Mouse (Mus musculus): Measurements from ENCODE around the gene Vmn1r128. TPM values are rescaled to one million over a fixed set of nuclear protein-coding genes. Genes with fewer than 3 reads are reported as not detected.
"Not testable (repeated sequence)": the region's sequence is repeated elsewhere in the genome, so short reads cannot be mapped to it uniquely, and the experiment has no call there.

Gene Vmn1r128
- not detected for polyA plus RNA-seq (2017; shearing (Covaris generic))

- not testable (repeated sequence) for ATAC-seq
These were observed at the start of gene Vmn1r128 for GRCm38 (mm10) chr7:21349073-21349472. Gene Vmn1r128, plus strand, starts transcription at chr7:21349373.

- ATAC-seq, result not testable (repeated sequence)
These were observed 47.8 kb upstream of the Vmn1r128 start, which contains the start of gene Vmn1r126 for GRCm38 (mm10) chr7:21301367-21301766. Gene Vmn1r126, minus strand, starts transcription at chr7:21301467.

- not testable (repeated sequence) for ATAC-seq
These were observed 29.4 kb upstream of the Vmn1r128 start, which contains the start of gene Vmn1r127 for GRCm38 (mm10) chr7:21319761-21320160. Gene Vmn1r127, minus strand, starts transcription at chr7:21319861.

GRCm38 (mm10) chr7:21361191-21361590 lies 12.0 kb downstream of the Vmn1r128 start, which contains the start of gene Vmn1r129:
Gene Vmn1r129, minus strand, starts transcription at chr7:21361291.
- ATAC-seq, result not testable (repeated sequence)

Other genes with a start within 250 kb of the Vmn1r128 start
- gene Vmn1r122, start 215.2 kb upstream of the Vmn1r128 start, polyA plus RNA-seq (2017; shearing (Covaris generic)), result not detected
- gene Vmn1r123, start 187.2 kb upstream of the Vmn1r128 start, polyA plus RNA-seq (2017; shearing (Covaris generic)), result not detected
- gene Gm5157, start 158.9 kb upstream of the Vmn1r128 start, polyA plus RNA-seq (2017; shearing (Covaris generic)), result not detected
- gene Vmn1r124, start 88.8 kb upstream of the Vmn1r128 start, polyA plus RNA-seq (2017; shearing (Covaris generic)), result not detected
- not detected for gene Vmn1r125, start 77.2 kb upstream of the Vmn1r128 start, polyA plus RNA-seq (2017; shearing (Covaris generic))
- gene Vmn1r126, start 47.9 kb upstream of the Vmn1r128 start, polyA plus RNA-seq (2017; shearing (Covaris generic)), result not detected
- gene Vmn1r127, start 29.5 kb upstream of the Vmn1r128 start, polyA plus RNA-seq (2017; shearing (Covaris generic)), result not detected
- gene Vmn1r129, start 11.9 kb downstream of the Vmn1r128 start, polyA plus RNA-seq (2017; shearing (Covaris generic)), result not detected
- not detected for gene Gm6882, start 83.4 kb downstream of the Vmn1r128 start, polyA plus RNA-seq (2017; shearing (Covaris generic))
- gene Vmn1r130, start 162.4 kb downstream of the Vmn1r128 start, polyA plus RNA-seq (2017; shearing (Covaris generic)), result not detected
- not detected for gene Vmn1r131, start 196.7 kb downstream of the Vmn1r128 start, polyA plus RNA-seq (2017; shearing (Covaris generic))